Mouse (Mus musculus) adrenal gland, adult 2 months (tissue): ENCODE measurements around the gene Gtsf2. TPM values are rescaled to one million over a fixed set of nuclear protein-coding genes. Genes with fewer than 3 reads are reported as not detected.
"Not testable (repeated sequence)": the region's sequence is repeated elsewhere in the genome, so short reads cannot be mapped to it uniquely, and the experiment has no call there.

Experiments
- DNase-seq: peaks from one replicate; pipeline ENCODE4 v3.0.0; 2021
- long read RNA-seq: library from polyadenylated mRNA; stranded (forward); transcript quantifications from one replicate; pipeline ENCODE4 v2.0.0, GENCODE M21; 2021
- polyA plus RNA-seq: library from polyadenylated mRNA; depleted of rRNA; stranded (reverse); fragments of >200 nt; gene quantifications from 2 replicates; pipeline ENCODE4 v1.2.3, GENCODE M21; 2012; rRNA removed
- total RNA-seq, 2 experiments: library from RNA; stranded (reverse); gene quantifications; 2 replicates each; pipeline ENCODE4 v1.2.3; 2021

Gtsf2 gene
- total RNA-seq (not detected), polyA plus RNA-seq (not detected in 2 replicates)
- long read RNA-seq, result 0 reads

DNA sequence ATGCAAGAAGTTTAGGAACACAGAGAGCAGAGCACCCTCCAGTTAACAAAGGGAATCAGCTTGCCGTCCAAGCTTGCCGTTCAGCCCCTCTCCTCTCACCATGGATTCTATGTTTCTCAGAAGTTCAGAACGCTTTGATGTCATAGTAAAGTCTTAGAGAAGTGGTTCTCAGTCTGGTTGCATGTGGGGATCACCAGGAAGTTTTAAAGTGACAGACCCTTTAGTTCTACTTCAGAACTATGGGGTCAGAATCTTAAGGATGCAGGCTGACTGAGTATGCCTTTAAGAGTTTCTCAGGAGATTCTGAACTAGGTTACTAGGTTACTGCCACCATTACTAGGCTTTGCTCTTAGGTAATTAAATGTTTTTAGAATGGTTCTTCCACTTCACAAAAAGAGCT, at the start of gene Gtsf2:
Gtsf2 (minus strand) TSS at position 101 of the 400 bp plus-strand sequence.
- no peak for DNase-seq

DNA sequence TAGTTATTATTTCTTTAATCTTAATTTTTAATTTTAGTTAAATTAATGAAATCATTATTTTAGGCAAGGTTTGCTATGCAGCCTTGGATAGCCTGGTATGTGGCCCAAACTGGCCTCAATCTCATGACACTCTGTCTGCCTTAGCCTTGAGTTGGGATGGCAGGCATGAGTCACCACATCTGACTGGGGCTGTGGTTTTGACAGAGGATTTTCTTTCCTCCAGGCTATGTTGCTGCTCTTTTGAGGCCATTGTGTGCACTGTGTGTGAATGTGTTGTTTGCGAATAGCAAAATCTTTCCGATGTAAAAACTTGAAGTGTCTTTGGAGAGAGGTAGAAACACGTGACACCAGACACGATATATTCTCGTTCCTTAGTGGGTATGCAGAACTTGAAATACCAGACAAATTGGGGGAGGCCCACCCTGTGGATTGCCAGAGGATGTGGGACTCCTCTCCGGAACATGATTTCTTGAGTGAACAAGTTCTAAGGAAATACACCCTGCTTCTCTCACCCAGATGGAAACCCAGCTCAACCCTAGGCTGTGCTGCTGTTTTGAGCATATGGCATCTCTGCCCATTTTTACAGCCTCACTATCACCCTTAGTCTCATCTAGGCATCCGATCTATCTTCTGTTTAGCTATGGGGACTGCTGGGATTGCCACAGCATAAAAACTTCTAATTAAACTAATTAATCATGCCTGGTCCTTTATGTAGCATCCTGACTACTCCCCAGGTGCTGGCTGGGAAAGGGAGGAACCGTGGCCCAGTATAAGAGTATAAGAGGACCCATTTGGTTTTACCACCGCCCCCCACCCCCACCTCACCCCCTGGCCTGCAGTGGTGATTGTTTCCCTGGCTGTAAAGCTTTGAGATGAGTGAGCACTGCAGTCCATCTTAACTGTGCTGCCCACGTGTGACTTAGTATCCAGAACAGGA, 48.2 kb upstream of the Gtsf2 start:
- DNase-seq, result peak; percentile 86

DNA sequence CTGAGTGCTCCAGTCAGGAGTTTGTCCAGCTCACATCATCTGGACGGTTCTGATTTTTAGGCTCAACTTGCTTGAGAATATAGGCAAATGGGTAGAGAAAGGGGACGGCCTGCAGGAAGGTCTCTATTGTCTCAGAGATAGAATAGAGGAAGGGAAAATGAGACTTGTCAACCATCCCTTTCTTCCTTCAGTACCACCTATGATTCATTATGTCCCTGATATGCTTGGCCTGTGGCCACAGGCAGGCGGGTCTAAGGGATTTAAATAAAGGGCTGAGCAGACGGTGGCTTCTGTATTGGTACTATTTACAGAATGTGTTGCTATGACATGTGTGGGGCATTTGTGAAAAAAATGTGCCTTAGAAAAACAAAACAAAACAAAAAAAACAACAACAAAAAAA, 40.1 kb upstream of the Gtsf2 start:
- DNase-seq, result peak; percentile 36

GRCm38 (mm10) chr15:103486658-103487057, 38.4 kb upstream of the Gtsf2 start:
- DNase-seq, result no peak

- DNase-seq, result no peak
Observed at GRCm38 (mm10) chr15:103485106-103485505, 36.8 kb upstream of the Gtsf2 start.

GRCm38 (mm10) chr15:103484490-103484889, 36.2 kb upstream of the Gtsf2 start:
- no peak for DNase-seq

DNA sequence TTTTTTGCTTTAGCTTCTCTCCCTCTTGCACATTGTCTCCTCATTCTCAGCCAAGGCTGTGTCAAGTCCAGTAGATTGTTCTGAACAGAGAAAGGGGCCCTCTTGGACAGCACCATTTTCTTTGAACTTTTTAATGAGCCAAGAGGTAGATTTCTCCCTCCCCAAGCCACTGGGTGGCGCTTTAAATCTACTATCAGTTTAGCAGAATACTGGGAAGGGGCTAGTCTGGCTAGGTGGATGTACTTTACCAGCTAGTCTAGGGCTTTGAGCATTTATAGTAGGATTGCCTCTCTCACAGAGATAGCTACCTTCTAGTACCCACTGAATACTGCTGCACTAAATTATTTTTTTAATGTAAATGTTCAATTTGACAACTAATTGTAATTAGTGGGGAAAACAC, 34.2 kb upstream of the Gtsf2 start:
- peak; percentile 15 for DNase-seq

- DNase-seq, result no peak
Observed at GRCm38 (mm10) chr15:103480129-103480528, 31.9 kb upstream of the Gtsf2 start.

DNA sequence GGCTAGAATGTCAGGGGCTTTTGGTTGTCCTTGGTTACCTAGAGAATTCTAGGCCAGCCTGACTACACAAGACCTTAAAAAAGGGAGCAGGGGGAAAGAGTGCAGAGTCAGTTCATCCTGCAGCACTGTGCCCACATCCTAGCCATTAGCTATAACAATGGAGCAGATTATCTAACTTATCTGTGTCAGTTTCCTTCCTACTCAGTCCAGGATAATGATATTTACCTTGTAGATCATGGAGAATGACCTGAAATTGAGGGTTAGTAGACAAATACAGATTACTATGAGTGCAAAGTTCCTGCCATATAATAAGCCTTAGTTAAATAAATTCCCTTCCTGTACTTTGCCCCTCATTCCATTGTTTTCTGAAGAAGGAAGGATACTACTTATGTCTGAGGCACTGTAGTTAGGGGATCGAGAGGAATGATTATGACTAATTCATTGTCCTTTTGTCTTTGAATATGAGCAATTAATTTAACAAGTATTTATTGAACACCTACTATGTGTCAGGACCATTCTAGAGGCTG, 30.9 kb upstream of the Gtsf2 start:
- DNase-seq, result no peak

GRCm38 (mm10) chr15:103473769-103474168, 25.5 kb upstream of the Gtsf2 start:
- no peak for DNase-seq

- no peak for DNase-seq
Observed at GRCm38 (mm10) chr15:103473182-103473581, 24.9 kb upstream of the Gtsf2 start.

DNA sequence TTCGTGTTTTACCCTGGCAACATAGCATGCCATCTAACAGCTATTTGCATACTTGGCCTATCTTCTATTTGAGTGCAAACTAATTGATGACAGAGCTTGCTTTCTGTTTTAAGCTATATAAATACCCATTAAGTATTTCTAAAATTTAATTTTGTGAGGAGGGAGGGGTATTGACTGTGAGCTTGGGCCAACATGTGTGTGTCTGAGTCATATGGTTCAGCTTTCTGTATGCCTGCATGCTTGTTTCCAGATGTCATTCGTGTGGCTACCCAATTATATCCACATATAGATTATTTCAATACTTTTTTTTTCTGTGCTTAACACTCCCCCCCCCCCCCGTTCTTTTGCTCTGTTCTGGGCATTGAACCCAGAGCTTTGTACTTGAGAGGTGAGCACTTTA, 24.0 kb upstream of the Gtsf2 start:
- no peak for DNase-seq

- DNase-seq, result no peak
Observed at GRCm38 (mm10) chr15:103471488-103472194, 23.4 kb upstream of the Gtsf2 start.

DNA sequence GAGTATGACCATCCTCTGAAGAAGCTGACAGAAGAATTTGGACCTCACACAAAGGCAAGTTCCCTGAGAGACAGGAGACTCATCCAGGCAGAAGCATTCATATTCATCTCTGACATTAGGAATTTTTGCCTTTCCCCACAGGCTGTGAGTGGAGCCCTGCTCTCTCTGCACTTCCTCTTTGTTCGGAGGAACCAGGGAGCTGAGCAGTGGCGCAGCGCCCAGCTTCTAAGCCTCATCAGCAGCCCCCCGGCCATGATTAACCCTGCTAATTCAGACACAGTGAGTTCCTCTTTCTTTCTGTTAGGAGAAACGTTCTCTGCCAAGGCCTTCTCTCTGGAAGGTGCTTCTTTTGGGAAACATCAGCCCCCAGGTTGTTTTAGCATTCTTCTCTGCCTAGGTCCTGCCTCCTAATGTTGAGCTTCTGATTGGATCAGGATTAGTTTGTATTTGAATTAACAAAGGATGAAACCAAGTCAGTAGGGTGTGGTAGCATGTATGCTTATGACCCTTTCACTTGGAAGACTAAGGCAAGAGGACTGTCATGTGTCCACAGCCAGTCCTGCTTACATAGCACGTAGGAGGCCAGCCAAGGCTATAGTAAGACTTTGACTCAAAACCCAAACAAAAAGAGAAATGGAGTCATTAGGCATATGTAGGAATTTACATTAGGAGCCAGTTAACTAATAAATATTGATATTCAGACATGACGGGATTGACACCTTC, 14.4 kb upstream of the Gtsf2 start:
- no peak for DNase-seq

DNA sequence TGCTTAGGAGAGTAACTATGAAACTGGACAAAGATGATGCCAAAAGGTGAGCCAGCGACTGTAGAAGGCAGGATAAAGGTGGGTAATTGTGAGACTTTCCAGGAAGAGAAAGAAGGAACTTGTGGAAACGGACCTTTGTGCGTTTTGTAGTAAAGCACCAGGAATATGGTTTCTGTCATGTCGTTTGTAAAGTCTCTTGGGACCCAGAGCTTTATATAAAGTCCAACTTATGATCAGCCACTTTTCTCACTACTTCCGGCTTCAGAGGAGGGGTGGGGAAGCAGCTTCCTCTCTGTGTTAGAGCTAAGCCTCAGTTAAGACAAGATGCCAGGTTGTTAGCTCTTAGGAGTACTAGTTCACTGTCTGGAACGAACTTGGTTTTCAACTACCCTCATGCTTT, 6.2 kb upstream of the Gtsf2 start:
- no peak for DNase-seq

DNA sequence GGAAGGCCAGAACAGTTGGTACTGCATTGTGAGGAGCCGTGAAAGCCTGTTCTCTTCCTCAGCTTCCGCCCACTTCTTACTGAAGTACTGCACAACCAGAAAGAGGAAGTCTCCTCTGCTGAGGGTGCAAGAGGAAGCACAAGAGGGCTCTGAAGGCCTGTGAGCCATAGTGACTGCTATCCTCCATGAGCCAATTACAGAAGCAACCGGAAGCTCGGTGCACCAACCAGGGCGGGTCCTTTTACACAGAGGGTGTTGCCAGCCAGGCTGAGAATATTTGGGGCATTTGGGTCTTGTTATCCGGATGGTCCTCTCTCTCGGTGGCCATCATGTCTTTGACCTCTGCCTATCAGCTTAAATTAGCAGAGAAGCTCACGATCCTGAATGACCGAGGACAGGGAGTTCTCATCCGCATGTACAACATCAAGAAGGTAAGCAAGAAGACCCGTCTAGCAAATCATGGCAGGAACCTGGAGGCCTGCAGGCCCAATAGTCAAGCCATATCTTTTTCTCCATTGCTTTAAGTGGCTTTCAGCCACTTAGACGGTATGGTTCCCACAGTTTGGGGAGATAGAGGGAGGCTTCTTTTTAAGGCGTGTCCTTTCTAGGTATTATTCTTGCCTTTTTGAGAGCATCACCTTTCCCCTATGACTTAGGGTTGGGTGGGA, 5.4 kb upstream of the Gtsf2 start, which contains the start of gene Nckap1l:
Nckap1l (plus strand) TSS at position 244 of the 668 bp plus-strand sequence.
- DNase-seq, result peak; percentile 23

DNA sequence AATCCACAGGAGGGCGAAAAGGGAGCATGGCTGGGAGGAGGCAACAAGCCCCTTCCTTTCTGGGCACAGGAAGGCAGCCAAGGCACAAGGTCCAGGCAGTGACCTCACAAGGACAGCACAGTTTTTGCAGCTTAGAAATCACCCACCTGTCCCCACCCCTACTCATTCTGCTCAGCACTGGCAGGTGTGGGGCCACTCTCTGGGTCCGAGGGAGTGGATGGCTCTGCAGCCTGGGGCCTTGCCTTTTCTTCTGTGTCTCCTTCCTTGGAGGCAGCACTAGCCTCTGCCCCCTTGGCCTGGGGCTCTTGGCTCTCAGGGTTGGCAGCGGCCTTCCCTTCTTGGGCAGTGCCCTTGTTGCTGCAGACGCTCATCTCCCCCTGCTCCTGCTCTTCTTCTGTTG, 2.3 kb downstream of the Gtsf2 start:
- DNase-seq, result not testable (repeated sequence)

GRCm38 (mm10) chr15:103430241-103430640, 18.0 kb downstream of the Gtsf2 start, which contains the start of gene Gtsf1:
Gene Gtsf1 (minus strand): TSS chr15:103430470.
- DNase-seq, result no peak

DNA sequence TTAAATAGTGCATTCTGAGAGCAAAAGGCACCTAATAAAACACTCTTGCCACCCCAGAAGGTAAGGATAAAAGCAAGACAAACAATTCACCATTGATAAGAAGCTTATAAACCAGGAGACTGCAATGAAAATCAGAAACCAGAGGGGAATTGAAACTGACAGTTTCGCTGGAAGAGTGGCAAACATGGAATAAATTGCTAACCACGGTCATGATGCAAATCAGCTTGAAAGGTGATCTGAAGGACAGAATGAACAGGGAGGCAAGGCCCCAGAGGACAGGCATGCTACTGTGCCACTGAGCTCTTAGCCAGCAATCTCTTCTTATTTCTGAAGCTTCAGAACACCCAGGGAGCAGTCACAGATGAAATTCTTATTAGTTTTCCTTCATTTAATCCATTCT, 21.3 kb downstream of the Gtsf2 start:
- DNase-seq, result no peak

DNA sequence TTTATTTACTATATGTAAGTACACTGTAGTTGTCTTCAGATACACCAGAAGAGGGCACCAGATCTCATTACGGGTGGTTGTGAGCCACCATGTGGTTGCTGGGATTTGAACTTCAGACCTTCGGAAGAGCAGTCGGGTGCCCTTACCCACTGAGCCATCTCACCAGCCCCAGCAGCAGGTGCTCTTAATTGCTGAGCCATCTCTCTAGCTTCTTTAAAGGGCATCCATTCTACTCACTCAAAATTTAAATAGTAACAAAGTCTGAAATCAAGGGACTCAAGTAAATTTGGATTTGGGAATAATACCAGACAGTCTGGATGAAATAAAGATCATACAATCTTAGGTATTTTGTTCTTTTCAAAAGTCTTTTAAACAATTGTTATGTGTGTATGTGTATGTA, 42.7 kb downstream of the Gtsf2 start:
- DNase-seq, result not testable (repeated sequence)

DNA sequence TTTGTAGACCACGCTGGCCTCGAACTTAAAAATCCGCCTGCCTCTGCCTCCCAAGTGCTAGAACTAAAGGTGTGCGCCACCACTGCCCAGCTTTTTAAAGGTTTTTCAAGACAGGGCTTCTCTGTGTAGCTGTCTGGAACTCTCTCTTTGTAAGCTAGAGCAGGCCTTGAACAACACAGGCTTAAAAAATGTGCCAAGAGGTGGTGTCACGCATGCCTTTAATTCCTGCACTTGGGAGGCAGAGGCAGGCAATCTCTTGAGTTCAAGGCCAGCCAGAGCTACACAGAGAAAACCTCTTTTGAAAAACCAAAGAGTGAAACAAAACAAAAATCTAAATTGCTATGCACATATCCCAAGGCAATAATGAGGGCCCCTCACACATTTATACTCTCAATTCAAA, 46.9 kb downstream of the Gtsf2 start:
- DNase-seq, result no peak
